Mouse (Mus musculus): ENCODE results near the gene H1f0. TPM values are rescaled to one million over a fixed set of nuclear protein-coding genes. Genes with fewer than 3 reads are reported as not detected.

The H1f0 gene
- polyA plus RNA-seq, 1 experiment from 2014 or later, result 160 TPM

DNA sequence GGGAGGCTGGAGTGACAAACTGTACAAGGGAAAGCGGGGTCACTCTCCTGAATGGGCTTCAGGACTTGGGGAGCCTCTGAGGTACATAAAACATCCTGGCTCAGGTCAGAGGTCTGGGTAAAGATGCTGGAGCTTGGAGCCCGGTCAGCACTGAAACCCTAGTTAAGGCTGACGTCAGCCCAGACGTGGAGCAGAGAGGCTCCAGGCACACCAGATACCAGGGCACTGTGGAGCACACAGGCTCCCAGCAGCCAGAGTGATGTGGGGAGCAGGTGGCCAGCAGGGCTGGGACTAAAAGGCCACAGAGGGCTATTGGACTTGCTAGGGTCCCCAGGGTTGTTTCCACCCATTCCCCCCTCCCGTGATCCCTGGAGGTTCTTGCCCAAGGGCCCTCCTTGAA, 18.5 kb upstream of the H1f0 start:
- DNase-seq (ENCODE audit: low spot score) (no peak), ATAC-seq (replicated peaks; ENCODE audit: low FRiP score, low TSS enrichment, low read depth) (no peak)
- H3K36me3 ChIP-seq (ENCODE audit: control insufficient read depth, insufficient read depth, low read length), result peaks cover 23% of the 10 kb centered on the region
- no peaks in the 10 kb centered on the region for H3K4me1 ChIP-seq (replicated peaks; ENCODE audit: control insufficient read depth, insufficient read depth, low read length)
- 50% methylated on average over 5 of the region's 5 CpGs for WGBS
- H3K4me3 ChIP-seq (ENCODE audit: low read depth, low read length), result no peak overlapping the region
- no peak overlapping the region for H3K27ac ChIP-seq (ENCODE audit: low read depth)
- H3K4me2 ChIP-seq (ENCODE audit: low read length), result no peak overlapping the region
- H3K9me3 ChIP-seq (ENCODE audit: control insufficient read depth, low read length), result no peaks in the 10 kb centered on the region
- no peak overlapping the region for H3K9ac ChIP-seq (ENCODE audit: low read length)
- H3K27me3 ChIP-seq (replicated peaks; ENCODE audit: control insufficient read depth, insufficient read depth, low read length), result no peaks in the 10 kb centered on the region

- Histone ChIP-seq H3K27me3 (replicated peaks; ENCODE audit: control insufficient read depth, insufficient read depth, low read length) (no peaks in the 10 kb centered on the region), H3K4me1 (replicated peaks; ENCODE audit: control insufficient read depth, insufficient read depth, low read length) (no peaks in the 10 kb centered on the region), H3K27ac (ENCODE audit: low read depth) (no peak overlapping the region), H3K9ac (ENCODE audit: low read length) (no peak overlapping the region), H3K9me3 (ENCODE audit: control insufficient read depth, low read length) (no peaks in the 10 kb centered on the region), H3K4me3 (ENCODE audit: low read depth, low read length) (no peak overlapping the region), H3K4me2 (ENCODE audit: low read length) (no peak overlapping the region), H3K36me3 (ENCODE audit: control insufficient read depth, insufficient read depth, low read length) (peaks cover 5% of the 10 kb centered on the region)
- 63% methylated on average over 10 of the region's 10 CpGs for WGBS
- DNase-seq (ENCODE audit: low spot score) (no peak), ATAC-seq (replicated peaks; ENCODE audit: low FRiP score, low TSS enrichment, low read depth) (no peak)
These were observed 16.7 kb upstream of the H1f0 start for GRCm38 (mm10) chr15:79011550-79011949.

- DNase-seq (ENCODE audit: low spot score) (no peak), ATAC-seq (replicated peaks; ENCODE audit: low FRiP score, low TSS enrichment, low read depth) (no peak)
- 63% methylated on average over 7 of the region's 7 CpGs for WGBS
- Histone ChIP-seq H3K27me3 (replicated peaks; ENCODE audit: control insufficient read depth, insufficient read depth, low read length) (no peaks in the 10 kb centered on the region), H3K4me1 (replicated peaks; ENCODE audit: control insufficient read depth, insufficient read depth, low read length) (no peaks in the 10 kb centered on the region), H3K36me3 (ENCODE audit: control insufficient read depth, insufficient read depth, low read length) (no peaks in the 10 kb centered on the region), H3K27ac (ENCODE audit: low read depth) (no peak overlapping the region), H3K9ac (ENCODE audit: low read length) (no peak overlapping the region), H3K4me2 (ENCODE audit: low read length) (no peak overlapping the region), H3K4me3 (ENCODE audit: low read depth, low read length) (no peak overlapping the region), H3K9me3 (ENCODE audit: control insufficient read depth, low read length) (no peaks in the 10 kb centered on the region)
These were observed 14.9 kb upstream of the H1f0 start for GRCm38 (mm10) chr15:79013382-79013781.

DNA sequence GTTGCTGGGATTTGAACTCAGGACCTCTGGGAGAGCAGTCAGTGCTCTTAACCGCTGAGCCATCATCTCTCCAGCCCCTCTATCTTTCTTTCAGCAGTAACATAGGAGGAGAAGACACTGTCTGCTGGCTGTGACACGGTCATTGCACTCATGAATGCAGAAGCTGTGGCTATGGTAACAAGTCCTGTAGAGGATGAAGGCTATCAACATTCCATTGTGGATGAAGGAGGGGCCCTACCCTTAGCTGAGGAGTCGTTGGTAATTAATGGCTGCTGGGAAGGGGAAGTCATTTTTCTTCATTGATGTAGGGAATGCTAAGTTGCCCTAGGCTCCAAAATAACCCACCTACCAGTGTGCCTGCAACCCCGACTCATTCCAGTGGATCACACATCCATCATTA, 10.1 kb upstream of the H1f0 start:
- no peak overlapping the region for H3K9ac ChIP-seq (ENCODE audit: low read length)
- peaks cover 7% of the 10 kb centered on the region; the same call in 1 of the 2 replicates for H3K4me1 ChIP-seq (replicated peaks; ENCODE audit: control insufficient read depth, insufficient read depth, low read length)
- H3K9me3 ChIP-seq (ENCODE audit: control insufficient read depth, low read length), result no peaks in the 10 kb centered on the region
- ATAC-seq (replicated peaks; ENCODE audit: low FRiP score, low TSS enrichment, low read depth), result no peak
- no peak overlapping the region for H3K27ac ChIP-seq (ENCODE audit: low read depth)
- H3K36me3 ChIP-seq (ENCODE audit: control insufficient read depth, insufficient read depth, low read length), result no peaks in the 10 kb centered on the region
- H3K27me3 ChIP-seq (replicated peaks; ENCODE audit: control insufficient read depth, insufficient read depth, low read length), result no peaks in the 10 kb centered on the region
- no peak overlapping the region for H3K4me2 ChIP-seq (ENCODE audit: low read length)
- WGBS, result 31% methylated on average over 4 of the region's 4 CpGs
- no peak overlapping the region for H3K4me3 ChIP-seq (ENCODE audit: low read depth, low read length)
- DNase-seq (ENCODE audit: low spot score), result no peak

DNA sequence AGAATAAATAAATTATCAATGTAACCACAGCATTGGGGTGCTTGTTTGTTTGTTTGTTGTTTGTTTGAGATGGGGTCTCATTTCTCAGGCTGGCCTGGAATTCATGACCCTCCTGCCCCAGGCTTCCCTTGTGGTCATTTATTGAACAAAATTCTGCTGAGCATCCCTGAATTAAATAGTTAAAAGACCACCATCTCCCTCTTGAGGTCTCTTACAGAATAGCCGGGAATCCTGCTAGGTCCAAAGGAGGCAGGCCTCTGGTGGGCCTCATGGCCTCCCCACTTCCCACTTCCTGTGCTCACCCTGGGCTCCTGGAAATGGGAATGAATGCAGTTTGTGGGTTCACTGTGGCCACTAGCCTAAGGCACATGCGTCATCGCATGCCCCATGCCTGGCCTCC, 9.4 kb upstream of the H1f0 start:
- Histone ChIP-seq H3K9me3 (ENCODE audit: control insufficient read depth, low read length) (no peaks in the 10 kb centered on the region), H3K4me2 (ENCODE audit: low read length) (no peak overlapping the region), H3K27ac (ENCODE audit: low read depth) (no peak overlapping the region), H3K27me3 (replicated peaks; ENCODE audit: control insufficient read depth, insufficient read depth, low read length) (no peaks in the 10 kb centered on the region), H3K36me3 (ENCODE audit: control insufficient read depth, insufficient read depth, low read length) (no peaks in the 10 kb centered on the region), H3K9ac (ENCODE audit: low read length) (no peak overlapping the region), H3K4me1 (replicated peaks; ENCODE audit: control insufficient read depth, insufficient read depth, low read length) (peaks cover 7% of the 10 kb centered on the region; the same call in 1 of the 2 replicates), H3K4me3 (ENCODE audit: low read depth, low read length) (no peak overlapping the region)
- 52% methylated on average over 3 of the region's 3 CpGs for WGBS
- DNase-seq (ENCODE audit: low spot score) (no peak), ATAC-seq (replicated peaks; ENCODE audit: low FRiP score, low TSS enrichment, low read depth) (no peak)

- H3K27me3 ChIP-seq (replicated peaks; ENCODE audit: control insufficient read depth, insufficient read depth, low read length), result no peaks in the 10 kb centered on the region
- no peaks in the 10 kb centered on the region for H3K9me3 ChIP-seq (ENCODE audit: control insufficient read depth, low read length)
- no peak overlapping the region for H3K9ac ChIP-seq (ENCODE audit: low read length)
- no peak overlapping the region for H3K4me3 ChIP-seq (ENCODE audit: low read depth, low read length)
- no peak overlapping the region for H3K27ac ChIP-seq (ENCODE audit: low read depth)
- DNase-seq (ENCODE audit: low spot score) (no peak), ATAC-seq (replicated peaks; ENCODE audit: low FRiP score, low TSS enrichment, low read depth) (no peak)
- peaks cover 29% of the 10 kb centered on the region for H3K4me1 ChIP-seq (replicated peaks; ENCODE audit: control insufficient read depth, insufficient read depth, low read length)
- H3K4me2 ChIP-seq (ENCODE audit: low read length), result no peak overlapping the region
- WGBS, result 50% methylated on average over 10 of the region's 10 CpGs
- no peaks in the 10 kb centered on the region for H3K36me3 ChIP-seq (ENCODE audit: control insufficient read depth, insufficient read depth, low read length)
These were observed 5.5 kb upstream of the H1f0 start for GRCm38 (mm10) chr15:79022671-79023230.

DNA sequence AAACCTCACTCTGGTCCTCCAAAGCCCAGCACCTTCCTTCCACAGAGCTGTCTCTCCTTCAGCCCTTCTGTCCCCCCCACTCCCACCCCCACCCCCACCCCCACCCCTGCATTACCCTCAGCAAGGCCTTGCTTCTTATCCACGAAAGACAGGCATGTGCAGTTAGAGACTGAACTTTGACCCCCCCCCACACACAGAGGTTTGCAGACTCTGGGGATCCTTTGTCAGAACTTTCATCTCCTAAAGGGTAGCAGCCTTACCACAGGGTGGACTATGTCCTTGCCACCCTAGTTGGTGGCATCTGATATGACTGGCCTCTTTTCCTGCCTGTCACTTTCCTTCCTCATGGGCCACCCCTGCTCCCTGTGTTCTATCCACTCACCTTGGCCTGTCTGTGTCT, 4.9 kb upstream of the H1f0 start:
- H3K27ac ChIP-seq (ENCODE audit: low read depth), result no peak overlapping the region
- no peaks in the 10 kb centered on the region for H3K27me3 ChIP-seq (replicated peaks; ENCODE audit: control insufficient read depth, insufficient read depth, low read length)
- H3K36me3 ChIP-seq (ENCODE audit: control insufficient read depth, insufficient read depth, low read length), result no peaks in the 10 kb centered on the region
- H3K4me2 ChIP-seq (ENCODE audit: low read length), result no peak overlapping the region
- H3K4me3 ChIP-seq (ENCODE audit: low read depth, low read length), result no peak overlapping the region
- no peak for ATAC-seq (replicated peaks; ENCODE audit: low FRiP score, low TSS enrichment, low read depth)
- DNase-seq (ENCODE audit: low spot score), result no peak
- no peak overlapping the region for H3K9ac ChIP-seq (ENCODE audit: low read length)
- H3K4me1 ChIP-seq (replicated peaks; ENCODE audit: control insufficient read depth, insufficient read depth, low read length), result peaks cover 29% of the 10 kb centered on the region
- 22% methylated on average over 1 of the region's 1 CpGs for WGBS
- no peaks in the 10 kb centered on the region for H3K9me3 ChIP-seq (ENCODE audit: control insufficient read depth, low read length)

- ATAC-seq (replicated peaks; ENCODE audit: low FRiP score, low TSS enrichment, low read depth), result no peak
- 12% methylated on average over 18 of the region's 18 CpGs for WGBS
- H3K4me1 ChIP-seq (replicated peaks; ENCODE audit: control insufficient read depth, insufficient read depth, low read length), result peaks cover 33% of the 10 kb centered on the region
- H3K9me3 ChIP-seq (ENCODE audit: control insufficient read depth, low read length), result no peaks in the 10 kb centered on the region
- no peaks in the 10 kb centered on the region for H3K27me3 ChIP-seq (replicated peaks; ENCODE audit: control insufficient read depth, insufficient read depth, low read length)
- no peak for DNase-seq (ENCODE audit: low spot score)
- H3K36me3 ChIP-seq (ENCODE audit: control insufficient read depth, insufficient read depth, low read length), result no peaks in the 10 kb centered on the region
- peak overlapping the region; percentile 92 for H3K4me2 ChIP-seq (ENCODE audit: low read length)
- no peak overlapping the region for H3K27ac ChIP-seq (ENCODE audit: low read depth)
- peak overlapping the region; percentile 11; the same call in 1 of the 2 replicates for H3K4me3 ChIP-seq (ENCODE audit: low read depth, low read length)
- H3K9ac ChIP-seq (ENCODE audit: low read length), result peak overlapping the region; percentile 31; the same call in 1 of the 2 replicates
These were observed 2.5 kb upstream of the H1f0 start for GRCm38 (mm10) chr15:79025687-79026308.

Data from intestine, embryonic 14.5 days (tissue).